Mouse (Mus musculus): Measurements from ENCODE around the gene Fam32a.

- TF ChIP-seq CTCF (conservative IDR thresholded peaks at IDR 0.05; ENCODE audit: insufficient read depth, insufficient read length, low read depth, low read length) (no peak), POLR2A (IDR thresholded peaks at IDR 0.05; ENCODE audit: low read depth, low read length) (no peak)
Observed at GRCm38 (mm10) chr8:72192065-72192464, 27.5 kb upstream of the Fam32a start.

Measured in kidney, adult 2 months (tissue).